Comparison of ENCODE assay signal across 26 mouse cellular contexts in the genomic region with DNA sequence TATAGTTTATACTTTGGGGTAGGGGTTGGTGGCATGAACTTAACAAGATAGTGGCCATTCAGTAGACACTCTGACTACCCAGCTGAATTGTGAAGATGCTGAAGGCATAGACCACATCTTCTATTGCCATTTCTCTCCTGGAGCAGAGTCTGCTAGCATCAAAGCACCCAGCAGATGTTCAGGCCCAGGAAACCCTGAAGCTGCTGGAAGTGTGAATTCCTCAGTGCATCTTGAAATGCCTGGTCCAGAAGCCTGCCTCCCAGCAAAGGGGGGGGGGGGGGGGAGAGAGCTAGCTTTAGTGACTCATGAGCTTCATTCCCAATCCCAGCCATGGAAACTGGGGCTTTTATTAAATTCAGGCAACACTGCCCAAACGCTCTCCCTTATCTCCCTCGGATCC.
"Had no signal": no experiment of that assay in that cellular context is flagged by ENCODE, and none has a peak within 500 bp of the region (broad histone marks: within the 10 kb centered on the region; RNA-seq: fewer than 3 reads in every experiment).

No protein-coding gene starts in this region.

- DNase-seq: gastrocnemius, postnatal 14 days; gastrocnemius, postnatal 36 days; heart, adult 11 months; heart, adult 2 months; heart, postnatal 14 days; heart, postnatal 36 days; kidney, adult 2 months; kidney, adult 9 months; kidney, postnatal 14 days; kidney, postnatal 4 days; liver; liver, embryonic 13.5 days had no signal

- H3K4me1 ChIP-seq: kidney, embryonic 15.5 days; limb, embryonic 10.5 days; limb, embryonic 12.5 days; liver, embryonic 13.5 days had no signal

- H3K27me3 ChIP-seq: heart, embryonic 15.5 days; hindbrain, embryonic 15.5 days; kidney, embryonic 15.5 days; limb, embryonic 12.5 days; liver, embryonic 13.5 days had no signal

- H3K27ac ChIP-seq: heart, adult 2 months; heart, embryonic 13.5 days; heart, embryonic 15.5 days; hindbrain, embryonic 13.5 days; hindbrain, embryonic 15.5 days; hindbrain, postnatal 0 days; kidney, embryonic 15.5 days; kidney, postnatal 0 days; layer of hippocampus, adult 2 months; left cerebral cortex, adult 2 months; limb, embryonic 10.5 days; limb, embryonic 12.5 days; liver, embryonic 13.5 days had no signal

- H3K4me2 ChIP-seq: heart, embryonic 11.5 days; heart, embryonic 13.5 days; heart, embryonic 15.5 days; hindbrain, embryonic 13.5 days; hindbrain, embryonic 15.5 days; kidney, embryonic 15.5 days; limb, embryonic 12.5 days; liver, embryonic 11.5 days; liver, embryonic 13.5 days had no signal

- H3K9ac ChIP-seq: heart, embryonic 13.5 days; heart, embryonic 15.5 days; hindbrain, embryonic 13.5 days; hindbrain, embryonic 15.5 days; kidney, embryonic 15.5 days; limb, embryonic 12.5 days; liver, embryonic 13.5 days had no signal

- ATAC-seq: hindbrain, postnatal 0 days; intestine, postnatal 0 days had no signal

- H3K36me3 ChIP-seq: heart, embryonic 13.5 days; heart, embryonic 15.5 days; hindbrain, embryonic 13.5 days; hindbrain, embryonic 15.5 days; kidney, embryonic 15.5 days; limb, embryonic 10.5 days; limb, embryonic 12.5 days; liver, embryonic 13.5 days had no signal

- H3K9me3 ChIP-seq: heart, embryonic 13.5 days; heart, embryonic 15.5 days; hindbrain, embryonic 13.5 days; hindbrain, embryonic 15.5 days; kidney, embryonic 15.5 days; limb, embryonic 10.5 days; limb, embryonic 12.5 days; liver, embryonic 13.5 days had no signal

- H3K4me3 ChIP-seq: heart, adult 2 months; heart, embryonic 13.5 days; heart, embryonic 15.5 days; hindbrain, embryonic 13.5 days; hindbrain, embryonic 15.5 days; kidney, embryonic 15.5 days; layer of hippocampus, adult 2 months; left cerebral cortex, adult 2 months; limb, embryonic 10.5 days; limb, embryonic 12.5 days; liver, embryonic 13.5 days had no signal
